Mouse (Mus musculus): ENCODE data around the gene Myo1b. TPM values are rescaled to one million over a fixed set of nuclear protein-coding genes. Genes with fewer than 3 reads are reported as not detected.

Gene Myo1b
- total and polyA plus RNA-seq, 3 experiments = 0.07 TPM; not detected in 1

GRCm38 (mm10) chr1:51808228-51808627 lies 107.6 kb downstream of the Myo1b start:
- no peak for TF ChIP-seq NELFE (IDR thresholded peaks at IDR 0.05; ENCODE audit: low read depth, low read length)
- no peak for TF ChIP-seq TCF12 (IDR thresholded peaks at IDR 0.05; ENCODE audit: low read depth, low read length)
- TF ChIP-seq NRF1 (IDR thresholded peaks at IDR 0.05; ENCODE audit: low read depth, low read length) = no peak
- no peak for TF ChIP-seq E2F4 (IDR thresholded peaks at IDR 0.05; ENCODE audit: insufficient replicate concordance, low read depth, low read length)
- no peak for TF ChIP-seq ELF1 (IDR thresholded peaks at IDR 0.05; ENCODE audit: low read depth, low read length)
- TF ChIP-seq POLR2AphosphoS2 (IDR thresholded peaks at IDR 0.05; ENCODE audit: low read depth, low read length) = no peak
- TF ChIP-seq POLR2A (IDR thresholded peaks at IDR 0.05; ENCODE audit: low read depth, low read length) = no peak
- TF ChIP-seq USF2 (conservative IDR thresholded peaks at IDR 0.05; ENCODE audit: low read depth, low read length) = no peak
- TF ChIP-seq MAZ (IDR thresholded peaks at IDR 0.05; ENCODE audit: low read depth, low read length) = no peak
- TF ChIP-seq RCOR1 (conservative IDR thresholded peaks at IDR 0.05; ENCODE audit: low read depth, low read length) = no peak
- no peak for TF ChIP-seq IRF4 (IDR thresholded peaks at IDR 0.05; ENCODE audit: low read depth, low read length)
- no peak for TF ChIP-seq KAT2A (IDR thresholded peaks at IDR 0.05; ENCODE audit: insufficient replicate concordance, low read length)
- TF ChIP-seq RAD21 (IDR thresholded peaks at IDR 0.05; ENCODE audit: low read depth, low read length) = no peak
- Histone ChIP-seq H3K9ac (ENCODE audit: insufficient read depth, low read depth) (no peak overlapping the region), H3K9me3 (replicated peaks; ENCODE audit: low read length) (no peaks in the 10 kb centered on the region), H3K27me3 (replicated peaks) (no peaks in the 10 kb centered on the region), H3K4me3 (replicated peaks in 1 of 3; ENCODE audit: low read depth in 2 of 3, low read length in 2 of 3, poor library complexity in 1 of 3) (no peak overlapping the region), H3K27ac (ENCODE audit: insufficient read depth, low read depth) (no peak overlapping the region), H3K4me2 (ENCODE audit: insufficient read depth, low read depth, poor library complexity, severe bottlenecking) (no peak overlapping the region), H3K4me1 (ENCODE audit: control insufficient read depth in 1 of 2, insufficient read depth in 2 of 2) (peaks cover 4 to 21% of the 10 kb centered on the region in 2 experiments; a peak in 3 of 4 replicates), H3K36me3 (replicated peaks in 1 of 2; ENCODE audit: control insufficient read depth in 1 of 2, insufficient read depth in 1 of 2, low read length in 1 of 2) (no peaks in the 10 kb centered on the region), H3K79me2 (replicated peaks; ENCODE audit: control insufficient read depth, extremely low read depth, insufficient read depth, poor library complexity, severe bottlenecking) (no peaks in the 10 kb centered on the region)
- peak; percentile 14 for DNase-seq (ENCODE audit: extremely low read depth)
- in situ Hi-C loops (cut with MboI; ENCODE audit: low pct_ligation_motif_present, low pct_unique_long_range_greater_than_20kb, low sequenced_read_pairs) = no loop called here
- dilution Hi-C loops (cut with MboI; ENCODE audit: extremely low pct_ligation_motif_present, extremely low pct_unique_long_range_greater_than_20kb, low sequenced_read_pairs) = no loop called here

GRCm38 (mm10) chr1:51805040-51805610 lies 110.7 kb downstream of the Myo1b start:
- H3K36me3 ChIP-seq (replicated peaks in 1 of 2; ENCODE audit: control insufficient read depth in 1 of 2, insufficient read depth in 1 of 2, low read length in 1 of 2) = no peaks in the 10 kb centered on the region
- no peaks in the 10 kb centered on the region for H3K79me2 ChIP-seq (replicated peaks; ENCODE audit: control insufficient read depth, extremely low read depth, insufficient read depth, poor library complexity, severe bottlenecking)
- dilution Hi-C loops (cut with MboI; ENCODE audit: extremely low pct_ligation_motif_present, extremely low pct_unique_long_range_greater_than_20kb, low sequenced_read_pairs) (no loop called here), in situ Hi-C loops (cut with MboI; ENCODE audit: low pct_ligation_motif_present, low pct_unique_long_range_greater_than_20kb, low sequenced_read_pairs) (no loop called here)
- no peak overlapping the region for H3K4me3 ChIP-seq (replicated peaks in 1 of 3; ENCODE audit: low read depth in 2 of 3, low read length in 2 of 3, poor library complexity in 1 of 3)
- no peak overlapping the region for H3K9ac ChIP-seq (ENCODE audit: insufficient read depth, low read depth)
- no peak overlapping the region for H3K27ac ChIP-seq (ENCODE audit: insufficient read depth, low read depth)
- no peaks in the 10 kb centered on the region for H3K27me3 ChIP-seq (replicated peaks)
- H3K4me2 ChIP-seq (ENCODE audit: insufficient read depth, low read depth, poor library complexity, severe bottlenecking) = peak overlapping the region; percentile 6; the same call in 1 of the 2 replicates
- no peaks in the 10 kb centered on the region for H3K9me3 ChIP-seq (replicated peaks; ENCODE audit: low read length)
- DNase-seq (ENCODE audit: extremely low read depth) = peak; percentile 39
- peaks cover 4 to 21% of the 10 kb centered on the region in 2 experiments; a peak in 3 of 4 replicates for H3K4me1 ChIP-seq (ENCODE audit: control insufficient read depth in 1 of 2, insufficient read depth in 2 of 2)
- TF ChIP-seq ELF1 (IDR thresholded peaks at IDR 0.05; ENCODE audit: low read depth, low read length) (0 out of 2 replicates have a peak, but pooled peaks have one; percentile 35), IRF4 (IDR thresholded peaks at IDR 0.05; ENCODE audit: low read depth, low read length) (peak; percentile 72), MAFK (IDR thresholded peaks at IDR 0.05; ENCODE audit: insufficient replicate concordance, low read length) (no peak), GABPA (IDR thresholded peaks at IDR 0.05; ENCODE audit: insufficient replicate concordance, low read depth, low read length) (no peak), EP300 (IDR thresholded peaks at IDR 0.05; ENCODE audit: low read length) (peak; percentile 77), MEF2A (IDR thresholded peaks at IDR 0.05; ENCODE audit: borderline replicate concordance, low read depth, low read length) (0 out of 2 replicates have a peak, but pooled peaks have one; percentile 20), ETS1 (conservative IDR thresholded peaks at IDR 0.05; ENCODE audit: low read depth, low read length) (0 out of 2 replicates have a peak, but pooled peaks have one; percentile 22), MXI1 (IDR thresholded peaks at IDR 0.05; ENCODE audit: low read depth, low read length) (no peak), ZNF384 (IDR thresholded peaks at IDR 0.05; ENCODE audit: low read depth, low read length) (no peak)

Measured in CH12.LX (cell line).